Mouse (Mus musculus) B cell, adult 62 days (primary cell): ENCODE results near the gene Rack1. TPM values are rescaled to one million over a fixed set of nuclear protein-coding genes. Genes with fewer than 3 reads are reported as not detected.

Experiments used
- total RNA-seq: library from RNA; stranded (reverse); gene quantifications from 4 replicates; pipeline ENCODE4 v1.2.4, GENCODE M21; 2023

The Rack1 gene
- 1,432 to 1,495 TPM (median 1,461 TPM) in 4 replicates for total RNA-seq

DNA sequence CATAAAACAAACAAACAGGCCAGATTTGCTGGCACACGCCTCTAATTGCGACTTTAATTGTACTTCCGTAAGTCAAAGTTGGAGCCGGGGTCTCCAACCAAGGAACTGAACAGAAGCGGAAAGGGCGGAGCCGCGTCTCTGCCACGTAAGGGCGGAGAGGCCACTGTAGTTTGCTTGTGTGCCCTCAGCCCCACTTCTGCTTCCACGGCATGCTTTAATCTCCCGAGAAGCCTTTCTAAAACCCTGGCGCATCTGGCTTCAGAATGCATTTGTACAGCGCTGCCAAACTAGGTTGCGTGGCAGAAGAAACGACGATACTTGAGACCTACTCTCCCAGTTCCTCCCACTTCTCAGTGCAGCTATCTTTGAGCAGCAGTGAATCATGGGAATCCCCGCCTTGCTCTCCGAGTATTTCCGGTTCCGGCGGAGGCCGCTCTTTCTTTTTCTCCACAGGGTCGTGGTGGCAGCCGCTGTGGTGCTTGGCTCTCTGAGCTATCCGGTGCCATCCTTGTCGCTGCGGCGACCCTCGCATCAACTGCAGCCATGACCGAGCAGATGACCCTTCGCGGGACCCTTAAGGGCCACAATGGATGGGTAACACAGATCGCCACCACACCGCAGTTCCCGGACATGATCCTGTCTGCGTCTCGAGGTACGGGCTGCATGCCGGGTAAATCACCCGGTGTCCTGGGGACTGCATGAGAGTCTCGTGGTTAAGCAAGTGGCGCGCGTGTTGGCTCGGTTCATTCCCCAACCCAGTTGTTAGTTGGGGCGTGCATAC, at the start of gene Rack1:
Rack1 (plus strand) TSS at position 412 of the 781 bp plus-strand sequence.

GRCm38 (mm10) chr11:48816800-48817665, 16.9 kb downstream of the Rack1 start, which contains the start of gene Trim41:
Gene Trim41, minus strand, starts transcription at chr11:48817353.

GRCm38 (mm10) chr11:48825979-48826751, 26.0 kb downstream of the Rack1 start, which contains the start of the genes Trim7 and Gm12184:
Gene Trim7, plus strand, starts transcription at chr11:48826140.
Gene Gm12184, minus strand, starts transcription at chr11:48826655.

Other genes with a start within 250 kb of the Rack1 start
- gene Trim41, start 17.0 kb downstream of the Rack1 start, total RNA-seq: 47.6 to 65.5 TPM (median 60.9 TPM) in 4 replicates
- gene Trim7, start 25.8 kb downstream of the Rack1 start, total RNA-seq: 188 to 225 TPM (median 193 TPM) in 4 replicates
- gene Gm12184, start 26.3 kb downstream of the Rack1 start, total RNA-seq: 1.1 to 2.7 TPM (median 1.9 TPM) in 4 replicates
- 31.4 to 36.4 TPM (median 33.1 TPM) in 4 replicates for gene Irgm1, start 71.4 kb downstream of the Rack1 start, total RNA-seq
- 7.8 to 9.3 TPM (median 8.2 TPM) in 4 replicates for gene Gm5431, start 101.9 kb downstream of the Rack1 start, total RNA-seq
- gene Psme2b, start 145.9 kb downstream of the Rack1 start, total RNA-seq: 39.6 to 52.4 TPM (median 51.4 TPM) in 4 replicates
- 0.20 to 0.22 TPM (median 0.21 TPM) in 3 of 4 replicates, not detected in the other for gene Olfr56, start 178.6 kb downstream of the Rack1 start, total RNA-seq
- gene 9930111J21Rik1, start 179.1 kb downstream of the Rack1 start, total RNA-seq: 85.4 to 97.4 TPM (median 92.0 TPM) in 4 replicates
- 1.5 to 2.7 TPM (median 1.6 TPM) in 4 replicates for gene Gm12185, start 191.9 kb downstream of the Rack1 start, total RNA-seq
- gene Tgtp1, start 193.8 kb downstream of the Rack1 start, total RNA-seq: 0.75 to 2.1 TPM (median 1.5 TPM) in 4 replicates